In the genomic region with DNA sequence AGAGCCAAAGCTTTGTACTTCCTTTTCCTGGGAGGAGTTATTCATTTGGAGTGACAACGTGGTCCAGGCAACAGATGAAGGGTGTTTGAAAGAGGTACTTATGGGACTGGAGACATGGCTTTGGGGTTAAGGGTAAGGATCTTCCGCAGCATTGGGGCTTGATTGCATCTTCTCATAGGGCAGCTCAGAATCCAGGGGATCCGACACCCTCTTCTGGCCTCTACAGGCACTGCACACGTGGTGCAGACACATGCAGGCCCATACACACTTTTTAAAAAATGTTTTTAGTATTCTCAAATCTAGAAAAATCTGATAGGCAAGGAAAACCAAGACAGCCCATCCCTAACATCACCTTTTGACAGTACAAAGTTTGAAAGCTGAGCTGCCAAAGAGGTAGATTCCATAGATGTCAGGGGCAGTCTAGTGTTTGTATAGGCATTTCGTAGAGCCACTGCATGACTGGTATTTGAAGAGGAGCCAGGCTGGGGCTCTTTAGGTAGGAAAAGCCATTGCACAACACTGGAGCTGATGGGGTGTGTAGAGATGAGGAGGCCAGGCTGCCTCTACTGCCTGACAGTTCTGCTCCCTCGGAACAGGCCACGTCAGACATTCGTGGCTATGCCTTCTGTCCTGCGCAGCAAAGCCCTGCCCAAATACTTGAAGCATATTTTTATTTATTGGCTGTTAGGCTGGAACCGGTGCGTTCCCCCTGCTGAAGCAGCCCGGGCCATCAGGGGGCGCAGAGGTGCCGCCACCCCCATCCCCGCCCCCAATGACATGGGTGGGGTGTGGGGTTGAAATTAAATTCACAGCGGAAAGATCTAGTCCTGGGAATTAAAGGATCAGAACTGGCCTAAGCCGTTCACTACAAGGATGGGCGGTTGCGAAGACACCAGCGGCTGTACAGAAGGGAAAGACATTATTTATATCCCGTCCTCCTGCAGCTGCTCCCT, we compare ENCODE assay signal across 9 mouse cellular contexts. TPM values are rescaled to one million over a fixed set of nuclear protein-coding genes. Genes with fewer than 3 reads are reported as not detected.
DNase-seq lines count a peak whose midpoint lies in the region; ATAC-seq lines count a peak whose summit lies in the region.
"Had no signal": no experiment of that assay in that cellular context is flagged by ENCODE, and none has a peak within 500 bp of the region (broad histone marks: within the 10 kb centered on the region; RNA-seq: fewer than 3 reads in every experiment).

No protein-coding gene starts in this region.

- DNase-seq in adrenal gland, postnatal 10 days: peak; percentile 39
- DNase-seq in adrenal gland, postnatal 4 days (ENCODE audit: low spot score in 2 of 2): no peak
- DNase-seq in R1 (ENCODE audit: low read depth, low spot score): peak; percentile 58
- DNase-seq in limb, embryonic 11.5 days (ENCODE audit: low spot score): peak; percentile 32
- DNase-seq in midbrain, embryonic 14.5 days: peak; percentile 29
- no peak for DNase-seq in layer of hippocampus, adult 18-20 months (ENCODE audit: low spot score in 2 of 2)
- no peak for DNase-seq in spleen, adult 12 weeks (ENCODE audit: low spot score)

- peaks cover 18% of the 10 kb centered on the region; the same call in 1 of the 2 replicates for H3K27me3 ChIP-seq in heart, embryonic 15.5 days
- peaks cover 55% of the 10 kb centered on the region for H3K27me3 ChIP-seq in limb, embryonic 11.5 days (ENCODE audit: control insufficient read depth, insufficient read depth, low read length)
- peaks cover 58% of the 10 kb centered on the region for H3K27me3 ChIP-seq in midbrain, embryonic 14.5 days (ENCODE audit: control insufficient read depth, insufficient read depth, low read length)

- peaks cover 34% of the 10 kb centered on the region for H3K4me1 ChIP-seq in heart, embryonic 15.5 days (replicated peaks)
- H3K4me1 ChIP-seq in limb, embryonic 11.5 days (ENCODE audit: control insufficient read depth, insufficient read depth, low read length): peaks cover 17% of the 10 kb centered on the region
- peaks cover 16% of the 10 kb centered on the region; the same call in 1 of the 2 replicates for H3K4me1 ChIP-seq in midbrain, embryonic 14.5 days (ENCODE audit: control insufficient read depth, insufficient read depth, low read length)

- peaks cover 10% of the 10 kb centered on the region; the same call in 1 of the 2 replicates for H3K36me3 ChIP-seq in heart, embryonic 15.5 days
- H3K36me3 ChIP-seq in limb, embryonic 11.5 days (ENCODE audit: control insufficient read depth, insufficient read depth, low read length): no peaks in the 10 kb centered on the region; the same call in 1 of the 2 replicates
- H3K36me3 ChIP-seq in midbrain, embryonic 14.5 days (ENCODE audit: control insufficient read depth, insufficient read depth, low read length): peaks cover 20% of the 10 kb centered on the region

- H3K9ac ChIP-seq in heart, embryonic 15.5 days: no peak overlapping the region
- H3K9ac ChIP-seq in limb, embryonic 11.5 days (ENCODE audit: low read length): no peak overlapping the region
- no peak overlapping the region for H3K9ac ChIP-seq in midbrain, embryonic 14.5 days (replicated peaks; ENCODE audit: low read length)

- H3K9me3 ChIP-seq in heart, embryonic 15.5 days (replicated peaks): no peaks in the 10 kb centered on the region
- H3K9me3 ChIP-seq in limb, embryonic 11.5 days (ENCODE audit: control insufficient read depth, low read length): no peaks in the 10 kb centered on the region
- no peaks in the 10 kb centered on the region for H3K9me3 ChIP-seq in midbrain, embryonic 14.5 days (ENCODE audit: control insufficient read depth, low read length)

- H3K4me3 ChIP-seq in heart, embryonic 15.5 days: peak overlapping the region; percentile 50
- no peak overlapping the region for H3K4me3 ChIP-seq in limb, embryonic 11.5 days (ENCODE audit: low read depth, low read length)
- no peak overlapping the region for H3K4me3 ChIP-seq in midbrain, embryonic 14.5 days (replicated peaks; ENCODE audit: low read depth, low read length)
- H3K4me3 ChIP-seq: erythroblast, embryonic 14.5 days had no signal

- peak overlapping the region; percentile 85 for H3K4me2 ChIP-seq in heart, embryonic 15.5 days
- H3K4me2 ChIP-seq in limb, embryonic 11.5 days (ENCODE audit: low read depth, severe bottlenecking): no peak overlapping the region; the same call in 1 of the 2 replicates
- H3K4me2 ChIP-seq in midbrain, embryonic 14.5 days (ENCODE audit: low read length): no peak overlapping the region

- 31% methylated on average over 21 of the region's 21 CpGs for WGBS in heart, embryonic 15.5 days
- WGBS in limb, embryonic 11.5 days: 24% methylated on average over 21 of the region's 21 CpGs
- WGBS in midbrain, embryonic 14.5 days: 20% methylated on average over 21 of the region's 21 CpGs

- H3K27ac ChIP-seq in heart, embryonic 15.5 days: 0 out of 2 replicates have a peak overlapping the region, but pooled peaks have one; percentile 0
- H3K27ac ChIP-seq in limb, embryonic 11.5 days (replicated peaks; ENCODE audit: low read depth, low read length): no peak overlapping the region
- no peak overlapping the region for H3K27ac ChIP-seq in midbrain, embryonic 14.5 days (replicated peaks; ENCODE audit: low read depth, low read length)

- no peak for ATAC-seq in heart, embryonic 15.5 days (replicated peaks; ENCODE audit: insufficient number of reproducible peaks, insufficient read depth, low FRiP score, low read depth)
- no peak for ATAC-seq in limb, embryonic 11.5 days (ENCODE audit: insufficient number of reproducible peaks, low FRiP score, low TSS enrichment, low read depth)
- no peak for ATAC-seq in midbrain, embryonic 14.5 days (ENCODE audit: low FRiP score, low TSS enrichment)

RNA-seq across cellular contexts. Expression of a gene that starts 1.2 kb away (rescaled TPM):
- total RNA-seq in adrenal gland, postnatal 10 days (2021): 10 to 100 TPM; 79.7 to 80.2 TPM
- total RNA-seq in adrenal gland, postnatal 4 days (2021): 10 to 100 TPM; 51.7 to 55.5 TPM
- 76.9 and 89.3 TPM in 2 replicates for polyA plus RNA-seq in heart, embryonic 15.5 days (2015; fragmentation: Nextera tagmentation; extraction: Ambion mirVana)
- polyA plus RNA-seq in limb, embryonic 11.5 days (2014; fragmentation: Nextera tagmentation; extraction: Ambion mirVana): 27.4 and 30.4 TPM in 2 replicates
- 24.8 and 42.8 TPM in 2 replicates for polyA plus RNA-seq in midbrain, embryonic 14.5 days (2014; fragmentation: Nextera tagmentation; extraction: Ambion mirVana)
- total RNA-seq in layer of hippocampus, adult 18-20 months (2021): 10 to 100 TPM; 13.1 to 14.3 TPM
- polyA plus RNA-seq: erythroblast, embryonic 14.5 days had no signal

RNA-seq across cellular contexts. Expression of a gene that starts 12.3 kb away (rescaled TPM):
- total RNA-seq in adrenal gland, postnatal 10 days (2021): 1 to 10 TPM; 5.6 to 9.0 TPM
- total RNA-seq in adrenal gland, postnatal 4 days (2021): 1 to 10 TPM; 5.8 to 7.3 TPM
- 2.3 and 2.5 TPM in 2 replicates for polyA plus RNA-seq in heart, embryonic 15.5 days (2015; fragmentation: Nextera tagmentation; extraction: Ambion mirVana)
- polyA plus RNA-seq in limb, embryonic 11.5 days (2014; fragmentation: Nextera tagmentation; extraction: Ambion mirVana): 0.55 and 0.87 TPM in 2 replicates
- polyA plus RNA-seq in midbrain, embryonic 14.5 days (2014; fragmentation: Nextera tagmentation; extraction: Ambion mirVana): 0.29 and 0.35 TPM in 2 replicates
- total RNA-seq in layer of hippocampus, adult 18-20 months (2021): 1 to 10 TPM; 2.3 to 3.0 TPM
- polyA plus RNA-seq: erythroblast, embryonic 14.5 days had no signal

RNA-seq across cellular contexts. Expression of a gene that starts 26.0 kb away (rescaled TPM):
- 1 to 10 TPM; 4.2 to 5.4 TPM for total RNA-seq in adrenal gland, postnatal 10 days (2021)
- 1 to 10 TPM; 4.1 to 6.7 TPM for total RNA-seq in adrenal gland, postnatal 4 days (2021)
- polyA plus RNA-seq in heart, embryonic 15.5 days (2015; fragmentation: Nextera tagmentation; extraction: Ambion mirVana): 5.9 and 6.3 TPM in 2 replicates
- polyA plus RNA-seq in limb, embryonic 11.5 days (2014; fragmentation: Nextera tagmentation; extraction: Ambion mirVana): 1.7 and 2.6 TPM in 2 replicates
- polyA plus RNA-seq in midbrain, embryonic 14.5 days (2014; fragmentation: Nextera tagmentation; extraction: Ambion mirVana): 4.0 and 5.5 TPM in 2 replicates
- 1,000 to 10,000 TPM; 1,533 to 1,565 TPM for total RNA-seq in layer of hippocampus, adult 18-20 months (2021)

RNA-seq across cellular contexts. Expression of a gene that starts 28.8 kb away (rescaled TPM):
- 10 to 100 TPM; 13.7 to 14.5 TPM for total RNA-seq in adrenal gland, postnatal 10 days (2021)
- 10 to 100 TPM; 17.4 to 18.4 TPM for total RNA-seq in adrenal gland, postnatal 4 days (2021)
- 9.0 and 10.2 TPM in 2 replicates for polyA plus RNA-seq in heart, embryonic 15.5 days (2015; fragmentation: Nextera tagmentation; extraction: Ambion mirVana)
- polyA plus RNA-seq in limb, embryonic 11.5 days (2014; fragmentation: Nextera tagmentation; extraction: Ambion mirVana): 5.0 and 7.2 TPM in 2 replicates
- 8.6 and 12.3 TPM in 2 replicates for polyA plus RNA-seq in midbrain, embryonic 14.5 days (2014; fragmentation: Nextera tagmentation; extraction: Ambion mirVana)
- total RNA-seq in layer of hippocampus, adult 18-20 months (2021): 10 to 100 TPM; 11.2 to 14.6 TPM
- polyA plus RNA-seq: erythroblast, embryonic 14.5 days had no signal

RNA-seq across cellular contexts. Expression of a gene that starts 37.6 kb away (rescaled TPM):
- 10 to 100 TPM; 14.7 to 22.5 TPM for total RNA-seq in adrenal gland, postnatal 10 days (2021)
- 10 to 100 TPM; 31.3 to 33.2 TPM for total RNA-seq in adrenal gland, postnatal 4 days (2021)
- 9.5 and 14.8 TPM in 2 replicates for polyA plus RNA-seq in heart, embryonic 15.5 days (2015; fragmentation: Nextera tagmentation; extraction: Ambion mirVana)
- 34.1 and 35.6 TPM in 2 replicates for polyA plus RNA-seq in limb, embryonic 11.5 days (2014; fragmentation: Nextera tagmentation; extraction: Ambion mirVana)
- 32.5 and 42.9 TPM in 2 replicates for polyA plus RNA-seq in midbrain, embryonic 14.5 days (2014; fragmentation: Nextera tagmentation; extraction: Ambion mirVana)
- 10 to 100 TPM; 22.9 to 23.1 TPM for total RNA-seq in layer of hippocampus, adult 18-20 months (2021)

Comparison
In these comparisons a context has a peak if more than half of its experiments do, and no peak if none do; other contexts are left out.
1. DNase-seq: peak in adrenal gland, postnatal 10 days (single experiment), R1 (single experiment), limb, embryonic 11.5 days (single experiment) and midbrain, embryonic 14.5 days (single experiment); none in adrenal gland, postnatal 4 days (0 of 2), layer of hippocampus, adult 18-20 months (0 of 2) and spleen, adult 12 weeks (single experiment).
2. RNA of a gene that starts 26.0 kb away (total RNA-seq): 1,533 to 1,565 TPM in layer of hippocampus, adult 18-20 months; 4.1 to 6.7 TPM in adrenal gland, postnatal 4 days and 4.2 to 5.4 TPM in adrenal gland, postnatal 10 days; every median in the first group is over 100 times any median in the second.